Mouse (Mus musculus) G1E (cell line): ENCODE results near the gene Ank3.

Experiments
- CTCF ChIP-seq: IDR thresholded peaks from 2 replicates; pipeline ENCODE4 v1.5.1; 2012; ENCODE audit warnings: low read depth, low read length, inconsistent platforms, mixed read lengths
- GATA1 ChIP-seq: IDR thresholded peaks from 2 replicates; pipeline ENCODE4 v1.6.1; 2012; ENCODE audit warnings: borderline replicate concordance, low read length, inconsistent platforms, mixed read lengths
- GATA2 ChIP-seq: IDR thresholded peaks from 2 replicates; pipeline ENCODE4 v1.6.1; 2012; ENCODE audit warnings: low read depth, low read length, inconsistent platforms, borderline replicate concordance
- POLR2AphosphoS5 ChIP-seq: IDR thresholded peaks from 2 replicates; pipeline ENCODE4 v1.6.1; 2012; ENCODE audit warnings: low read depth, low read length, inconsistent platforms; ENCODE audit not compliant: insufficient replicate concordance
- TAL1 ChIP-seq: conservative IDR thresholded peaks from 2 replicates; pipeline ENCODE4 v1.6.1; 2012; ENCODE audit warnings: low read depth, low read length, inconsistent platforms, mixed read lengths

DNA sequence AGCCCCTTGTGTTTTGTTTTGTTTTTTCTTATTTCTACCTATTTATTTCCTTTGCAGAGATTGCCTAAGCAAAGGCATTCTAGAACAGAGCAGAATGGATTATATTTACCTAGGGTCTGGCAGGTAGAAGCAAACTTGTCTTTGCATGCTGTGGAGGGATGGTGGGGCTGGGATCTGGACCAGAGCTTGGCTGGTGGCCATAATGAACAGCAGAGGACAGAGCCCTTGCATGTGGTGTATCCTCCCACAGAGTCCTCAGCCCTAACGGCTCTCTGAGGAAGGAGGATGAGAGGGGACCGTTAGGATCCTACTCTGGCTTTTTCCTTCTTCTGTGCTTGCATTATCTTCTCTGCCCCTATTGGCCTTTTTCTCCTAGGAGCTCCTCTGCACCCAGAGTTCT is 79.1 kb downstream of the Ank3 start:
- no peak for TF ChIP-seq POLR2AphosphoS5
- TF ChIP-seq CTCF = no peak
- TF ChIP-seq GATA1 = no peak
- TF ChIP-seq TAL1 = no peak
- TF ChIP-seq GATA2 = no peak
